Mouse (Mus musculus) liver, embryonic 13.5 days (tissue): ENCODE results near the gene C1ql1. TPM values are rescaled to one million over a fixed set of nuclear protein-coding genes. Genes with fewer than 3 reads are reported as not detected.

Experiments used
- ATAC-seq: fragments of 200-750 bp; cut with Nextera tagmentation; 2 replicates; pipeline ENCODE4 v1.8.0; 2017; ENCODE audit warnings: low read depth, mild to moderate bottlenecking, moderate number of reproducible peaks, moderate library complexity
- DNase-seq: peaks from one replicate; pipeline ENCODE4 v3.0.0; 2022
- H3K27ac ChIP-seq: fragments of 300-500 bp; sonication (generic); 2 replicates; pipeline ENCODE4 v1.5.1; 2015; ENCODE audit warnings: moderate library complexity, mild to moderate bottlenecking, inconsistent platforms
- H3K27me3 ChIP-seq: fragments of 300-500 bp; sonication (generic); 2 replicates; pipeline ENCODE4 v1.6.1; 2015; ENCODE audit warnings: mild to moderate bottlenecking, inconsistent platforms
- H3K36me3 ChIP-seq: fragments of 300-500 bp; sonication (generic); 2 replicates; pipeline ENCODE4 v1.6.1; 2015; ENCODE audit warnings: mild to moderate bottlenecking, inconsistent platforms
- H3K4me1 ChIP-seq: fragments of 300-500 bp; sonication (generic); replicated peaks from 2 replicates; pipeline ENCODE4 v1.6.1; 2015; ENCODE audit warnings: inconsistent platforms
- H3K4me2 ChIP-seq: fragments of 300-500 bp; sonication (generic); 2 replicates; pipeline ENCODE4 v1.6.1; 2015; ENCODE audit warnings: inconsistent platforms, mild to moderate bottlenecking, moderate library complexity
- H3K4me3 ChIP-seq: fragments of 300-500 bp; sonication (generic); replicated peaks from 2 replicates; pipeline ENCODE4 v1.5.1; 2015; ENCODE audit warnings: mild to moderate bottlenecking, inconsistent platforms
- H3K9ac ChIP-seq: fragments of 300-500 bp; sonication (generic); 2 replicates; pipeline ENCODE4 v1.6.1; 2015; ENCODE audit warnings: mild to moderate bottlenecking, inconsistent platforms
- H3K9me3 ChIP-seq: fragments of 300-500 bp; sonication (generic); replicated peaks from 2 replicates; pipeline ENCODE4 v1.6.1; 2016; ENCODE audit warnings: inconsistent platforms
- WGBS: fragments of 180-500 bp; shearing (Covaris S2); methylation state at CpG from one replicate; pipeline ENCODE4 v1.1.7; 2015; ENCODE audit not compliant: insufficient replicate concordance; 5-methylcytosine and 5-hydroxymethylcytosine counted together
- polyA plus RNA-seq: library from polyadenylated mRNA; unstranded; fragments of >200 nt; fragmentation: Nextera tagmentation; extraction: Ambion mirVana; gene quantifications from 2 replicates; pipeline ENCODE4 v1.2.1, GENCODE M21; 2015

Gene C1ql1
- polyA plus RNA-seq, 1 experiment from 2014 or later, result 0.10 TPM

GRCm38 (mm10) chr11:102957692-102958091 is 11.2 kb upstream of the C1ql1 start:
- Histone ChIP-seq H3K9ac (no peak overlapping the region), H3K4me1 (no peaks in the 10 kb centered on the region), H3K27ac (no peak overlapping the region), H3K27me3 (peaks cover 74% of the 10 kb centered on the region), H3K9me3 (no peaks in the 10 kb centered on the region), H3K4me3 (no peak overlapping the region), H3K36me3 (no peaks in the 10 kb centered on the region), H3K4me2 (no peak overlapping the region)
- 75% methylated on average over 8 of the region's 8 CpGs for WGBS
- ATAC-seq, result no peak
- DNase-seq, result no peak

- Histone ChIP-seq H3K4me1 (no peaks in the 10 kb centered on the region), H3K27me3 (peaks cover 77% of the 10 kb centered on the region), H3K9me3 (no peaks in the 10 kb centered on the region), H3K4me3 (no peak overlapping the region), H3K4me2 (no peak overlapping the region), H3K9ac (no peak overlapping the region), H3K36me3 (no peaks in the 10 kb centered on the region), H3K27ac (no peak overlapping the region)
- no peak for DNase-seq
- no peak for ATAC-seq
- 46% methylated on average over 16 of the region's 16 CpGs for WGBS
Observed at GRCm38 (mm10) chr11:102956962-102957614, 10.6 kb upstream of the C1ql1 start.

GRCm38 (mm10) chr11:102952922-102953321 is 6.4 kb upstream of the C1ql1 start:
- H3K9me3 ChIP-seq, result no peaks in the 10 kb centered on the region
- no peak overlapping the region for H3K27ac ChIP-seq
- DNase-seq (no peak), ATAC-seq (no peak)
- H3K36me3 ChIP-seq, result no peaks in the 10 kb centered on the region
- H3K27me3 ChIP-seq, result peaks cover 96% of the 10 kb centered on the region
- H3K4me2 ChIP-seq, result no peak overlapping the region
- no peak overlapping the region for H3K4me3 ChIP-seq
- H3K9ac ChIP-seq, result no peak overlapping the region
- 31% methylated on average over 6 of the region's 6 CpGs for WGBS
- peaks cover 9% of the 10 kb centered on the region for H3K4me1 ChIP-seq

DNA sequence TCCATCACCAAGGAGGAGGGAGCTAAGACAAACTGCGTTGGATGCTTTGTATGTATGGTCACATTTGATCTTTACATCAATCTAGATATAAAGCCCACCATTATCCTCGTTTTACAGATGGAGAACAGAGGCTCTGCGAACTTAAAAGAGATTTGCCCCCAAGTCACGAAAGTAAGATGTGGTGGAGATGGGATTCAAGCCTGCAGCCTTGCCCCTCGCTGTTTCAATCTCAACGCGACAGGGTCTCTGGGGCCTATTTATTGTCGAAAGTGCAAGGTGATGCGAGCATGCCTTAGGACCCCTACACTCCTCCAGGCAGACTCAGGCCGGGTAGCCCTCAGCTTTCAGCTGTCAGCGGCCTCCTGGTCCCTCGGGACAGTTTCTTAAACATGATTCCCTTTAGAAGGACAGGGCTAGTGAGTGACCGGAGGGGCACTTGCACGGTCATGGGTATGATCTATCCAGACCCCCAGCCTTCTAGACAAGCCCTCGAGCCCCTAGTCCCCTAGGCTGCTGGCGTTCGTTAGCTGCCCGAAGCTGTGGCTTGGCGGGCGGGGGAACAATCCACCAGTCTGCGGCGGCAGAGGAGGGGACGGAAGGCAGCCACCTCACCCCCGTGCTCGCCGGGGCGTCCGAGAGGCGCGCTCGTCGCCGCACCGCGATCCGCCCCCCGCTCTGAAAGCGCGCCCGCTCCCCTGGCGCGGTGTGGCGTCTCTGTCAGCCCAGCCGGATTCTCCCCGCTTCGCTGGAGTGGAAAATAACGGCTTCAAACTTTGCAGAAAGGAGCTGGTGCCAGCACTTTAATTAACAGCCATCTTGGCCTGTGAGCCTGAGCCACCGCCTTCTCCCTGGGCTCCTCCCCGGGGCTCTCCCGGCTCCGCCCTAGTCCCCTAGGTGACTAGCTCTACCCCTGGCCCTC is 1.8 kb upstream of the C1ql1 start:
- H3K27ac ChIP-seq, result no peak overlapping the region
- H3K4me1 ChIP-seq, result peaks cover 37% of the 10 kb centered on the region
- peak overlapping the region; percentile 53 for H3K4me3 ChIP-seq
- DNase-seq (no peak), ATAC-seq (no peak)
- WGBS, result 2% methylated on average over 51 of the region's 51 CpGs
- H3K4me2 ChIP-seq, result peak overlapping the region; percentile 65
- no peaks in the 10 kb centered on the region for H3K36me3 ChIP-seq
- peaks cover 100% of the 10 kb centered on the region for H3K27me3 ChIP-seq
- H3K9me3 ChIP-seq, result no peaks in the 10 kb centered on the region
- H3K9ac ChIP-seq, result peak overlapping the region; percentile 36; the same call in 1 of the 2 replicates

DNA sequence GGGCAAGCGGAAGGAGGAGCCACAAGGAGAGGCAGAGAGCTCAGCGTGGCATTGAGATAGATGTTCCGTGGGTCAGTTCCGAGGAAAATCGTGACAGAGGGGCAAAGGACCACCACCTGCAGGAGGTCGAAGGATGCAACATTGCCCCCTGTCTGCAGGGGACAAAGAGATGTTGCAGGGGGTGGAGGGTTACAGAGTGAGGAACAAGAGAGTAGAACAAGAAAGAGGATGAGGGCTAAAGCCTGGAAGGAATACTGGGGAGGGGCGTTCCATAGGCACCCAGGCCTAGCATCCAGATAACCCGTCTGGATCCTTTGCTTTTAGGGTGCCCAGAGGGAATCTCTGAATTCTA is 480 bp upstream of the C1ql1 start:
- Histone ChIP-seq H3K27me3 (peaks cover 100% of the 10 kb centered on the region), H3K4me1 (peaks cover 42% of the 10 kb centered on the region), H3K4me3 (peak overlapping the region; percentile 43), H3K36me3 (no peaks in the 10 kb centered on the region), H3K27ac (no peak overlapping the region), H3K9me3 (no peaks in the 10 kb centered on the region), H3K9ac (no peak overlapping the region), H3K4me2 (peak overlapping the region; percentile 59)
- 9% methylated on average over 8 of the region's 8 CpGs for WGBS
- ATAC-seq (no peak), DNase-seq (no peak)

- ATAC-seq (no peak), DNase-seq (no peak)
- Histone ChIP-seq H3K27ac (no peak overlapping the region), H3K4me3 (peak overlapping the region; percentile 43), H3K9me3 (no peaks in the 10 kb centered on the region), H3K4me1 (peaks cover 56% of the 10 kb centered on the region), H3K9ac (no peak overlapping the region), H3K36me3 (no peaks in the 10 kb centered on the region), H3K27me3 (peaks cover 100% of the 10 kb centered on the region), H3K4me2 (peak overlapping the region; percentile 59)
- 7% methylated on average over 54 of the region's 54 CpGs for WGBS
Observed at GRCm38 (mm10) chr11:102945306-102946264, 903 bp downstream of the C1ql1 start.

- ATAC-seq, result no peak
- H3K4me3 ChIP-seq, result no peak overlapping the region
- H3K27ac ChIP-seq, result no peak overlapping the region
- DNase-seq, result no peak
- no peaks in the 10 kb centered on the region for H3K36me3 ChIP-seq
- no peaks in the 10 kb centered on the region for H3K9me3 ChIP-seq
- H3K4me2 ChIP-seq, result no peak overlapping the region
- H3K4me1 ChIP-seq, result peaks cover 41% of the 10 kb centered on the region
- WGBS, result 52% methylated on average over 6 of the region's 6 CpGs
- no peak overlapping the region for H3K9ac ChIP-seq
- peaks cover 99% of the 10 kb centered on the region for H3K27me3 ChIP-seq
Observed at GRCm38 (mm10) chr11:102941236-102941635, 5.3 kb downstream of the C1ql1 start.

DNA sequence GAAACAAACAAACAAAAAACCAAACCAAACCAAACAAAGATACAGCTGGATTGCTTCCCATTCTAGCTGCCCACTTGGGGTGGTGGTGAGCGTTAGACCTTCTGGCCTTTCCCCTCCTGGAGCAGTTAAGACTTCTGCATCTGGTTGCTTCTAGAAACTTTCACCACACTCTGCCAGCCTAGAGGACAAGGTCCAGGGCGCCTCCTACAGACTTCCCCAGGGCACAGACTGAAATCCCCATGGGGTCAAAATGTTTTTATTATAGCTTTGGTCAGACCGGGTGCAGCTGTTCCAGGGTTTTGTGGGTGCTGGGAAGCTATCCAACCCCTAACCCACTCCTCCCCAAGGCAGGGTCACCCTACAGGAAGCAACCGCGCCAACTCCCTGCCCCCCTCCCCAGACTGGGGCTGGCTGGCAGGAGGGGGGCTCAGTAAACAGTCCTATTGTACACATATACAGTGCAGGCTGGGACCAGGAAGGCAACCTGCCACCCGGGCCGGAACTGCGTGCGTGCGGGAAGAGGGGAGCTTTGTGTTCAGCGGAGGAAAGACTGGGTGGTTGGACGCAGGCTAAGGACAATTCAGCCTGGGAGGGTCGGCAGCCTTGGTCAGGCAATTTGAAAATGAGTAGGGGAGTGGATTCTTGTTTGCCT is 7.3 kb downstream of the C1ql1 start:
- H3K36me3 ChIP-seq, result no peaks in the 10 kb centered on the region
- WGBS, result 25% methylated on average over 13 of the region's 13 CpGs
- no peak overlapping the region for H3K4me2 ChIP-seq
- peaks cover 29% of the 10 kb centered on the region for H3K4me1 ChIP-seq
- no peaks in the 10 kb centered on the region for H3K9me3 ChIP-seq
- H3K27me3 ChIP-seq, result peaks cover 99% of the 10 kb centered on the region
- H3K9ac ChIP-seq, result no peak overlapping the region
- DNase-seq (no peak), ATAC-seq (no peak)
- no peak overlapping the region for H3K4me3 ChIP-seq
- no peak overlapping the region for H3K27ac ChIP-seq

- H3K4me3 ChIP-seq, result no peak overlapping the region
- no peaks in the 10 kb centered on the region for H3K9me3 ChIP-seq
- H3K4me1 ChIP-seq, result peaks cover 29% of the 10 kb centered on the region
- no peak overlapping the region for H3K27ac ChIP-seq
- ATAC-seq, result no peak
- no peak overlapping the region for H3K4me2 ChIP-seq
- peaks cover 96% of the 10 kb centered on the region for H3K27me3 ChIP-seq
- 60% methylated on average over 3 of the region's 3 CpGs for WGBS
- no peaks in the 10 kb centered on the region for H3K36me3 ChIP-seq
- DNase-seq, result no peak
- H3K9ac ChIP-seq, result no peak overlapping the region
Observed at GRCm38 (mm10) chr11:102937529-102938182, 8.8 kb downstream of the C1ql1 start.

- no peak for DNase-seq
- Histone ChIP-seq H3K9ac (no peak overlapping the region), H3K27me3 (peaks cover 86% of the 10 kb centered on the region)
Observed at GRCm38 (mm10) chr11:102936272-102936671, 10.2 kb downstream of the C1ql1 start.

More at GRCm38 (mm10) chr11:102936272-102936671, 10.2 kb downstream of the C1ql1 start:
- H3K4me1 ChIP-seq, result peaks cover 16% of the 10 kb centered on the region
- 43% methylated on average over 4 of the region's 4 CpGs for WGBS
- no peak overlapping the region for H3K27ac ChIP-seq
- no peak overlapping the region for H3K4me3 ChIP-seq
- H3K4me2 ChIP-seq, result no peak overlapping the region
- no peaks in the 10 kb centered on the region for H3K9me3 ChIP-seq
- no peaks in the 10 kb centered on the region for H3K36me3 ChIP-seq
- ATAC-seq, result no peak
